Mouse (Mus musculus) bone marrow, adult 2 months (tissue): ENCODE measurements around the gene Cavin1.

Experiments
- CTCF ChIP-seq: fragments of 200-500 bp; IDR thresholded peaks from 2 replicates; pipeline ENCODE4 v1.5.1; 2011; ENCODE audit warnings: low read length, control low read depth; ENCODE audit not compliant: control insufficient read depth, insufficient read depth
- POLR2A ChIP-seq: fragments of 200-500 bp; IDR thresholded peaks from 2 replicates; pipeline ENCODE4 v1.6.1; 2011; ENCODE audit warnings: low read depth, mild to moderate bottlenecking, control low read depth, low read length, borderline replicate concordance; ENCODE audit not compliant: control insufficient read depth

DNA sequence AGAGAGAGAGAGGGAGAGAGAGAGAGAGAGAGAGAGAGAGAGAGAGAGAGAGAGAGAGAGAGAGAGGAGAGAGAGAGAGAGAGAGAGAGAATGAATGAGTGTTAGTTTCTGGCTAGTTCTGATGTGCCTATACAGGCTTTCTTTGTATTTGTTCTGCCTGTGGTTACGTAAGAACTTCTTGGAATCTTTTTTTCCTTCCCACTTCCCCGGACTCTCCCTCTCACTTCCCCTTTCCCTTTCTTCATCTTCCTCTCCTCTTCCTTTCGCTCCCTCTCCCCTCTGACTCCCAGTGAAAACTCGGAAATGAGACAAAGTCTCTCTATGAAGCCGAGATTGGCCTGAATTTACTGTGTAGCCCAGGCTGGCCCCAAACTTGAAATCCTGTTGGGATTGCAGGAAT is 24.0 kb upstream of the Cavin1 start:
- TF ChIP-seq CTCF = no peak
- TF ChIP-seq POLR2A = no peak
